Mouse (Mus musculus) MEL (cell line): ENCODE results near the gene Pgs1.

Source experiments
- CTCF ChIP-seq, 3 experiments: IDR thresholded peaks in 2 of 3; conservative IDR thresholded peaks in 1 of 3; 2 replicates each; pipeline ENCODE4 v1.5.1; 2011 to 2012; ENCODE audit warnings: low read length in 3 of 3, low read depth in 2 of 3, mild to moderate bottlenecking in 2 of 3, improper control_type of control experiment in 1 of 3, inconsistent platforms in 1 of 3, mixed read lengths in 1 of 3, moderate library complexity in 1 of 3; ENCODE audit not compliant: control insufficient read depth in 1 of 3, insufficient read depth in 1 of 3, poor library complexity in 1 of 3, severe bottlenecking in 1 of 3
- MYB ChIP-seq: IDR thresholded peaks from 2 replicates; pipeline ENCODE4 v1.6.1; 2011; ENCODE audit warnings: mild to moderate bottlenecking, low read depth, low read length, improper control_type of control experiment
- UBTF ChIP-seq: IDR thresholded peaks from 2 replicates; pipeline ENCODE4 v1.6.1; 2012; ENCODE audit warnings: low read depth, mild to moderate bottlenecking, inconsistent platforms, low read length, improper control_type of control experiment, moderate library complexity, borderline replicate concordance; ENCODE audit not compliant: insufficient read depth

GRCm38 (mm10) chr11:117971100-117971499 is 15.0 kb upstream of the Pgs1 start:
- no peak for TF ChIP-seq MYB
- TF ChIP-seq UBTF, result no peak
- TF ChIP-seq CTCF (IDR thresholded peaks at IDR 0.05 in 2 of 3, conservative IDR thresholded peaks at IDR 0.05 in 1 of 3; ENCODE audit: control insufficient read depth in 1 of 3, insufficient read depth in 1 of 3, low read depth in 2 of 3, low read length in 3 of 3, poor library complexity in 1 of 3, severe bottlenecking in 1 of 3), result no peak
